Mouse (Mus musculus) E14TG2a.4 (cell line): Measurements from ENCODE around the gene Oas1f.
"Not testable (repeated sequence)": the region's sequence is repeated elsewhere in the genome, so short reads cannot be mapped to it uniquely, and the experiment has no call there.

Source experiments
- CTCF ChIP-seq: conservative IDR thresholded peaks from 2 replicates; pipeline ENCODE4 v1.5.1; 2014; ENCODE audit warnings: low read length
- NANOG ChIP-seq: IDR thresholded peaks from 2 replicates; pipeline ENCODE4 v1.6.1; 2014; ENCODE audit warnings: borderline replicate concordance, low read length, mixed read lengths

GRCm38 (mm10) chr5:120906791-120907733, 59.9 kb downstream of the Oas1f start, which contains the start of gene Oas1a:
- not testable (repeated sequence) for TF ChIP-seq CTCF, NANOG
